Mouse (Mus musculus) lung, adult 2 months (tissue): ENCODE data around the gene Ccnt1. TPM values are rescaled to one million over a fixed set of nuclear protein-coding genes. Genes with fewer than 3 reads are reported as not detected.

Experiments
- DNase-seq: peaks from one replicate; pipeline ENCODE4 v3.0.0; 2022
- H3K4me1 ChIP-seq: fragments of 200-500 bp; 2 replicates; pipeline ENCODE4 v1.6.1; 2011; ENCODE audit warnings: low read length; ENCODE audit not compliant: control insufficient read depth, insufficient read depth
- H3K4me3 ChIP-seq: fragments of 200-500 bp; replicated peaks from 2 replicates; pipeline ENCODE3; 2011; ENCODE audit warnings: low read depth, mild to moderate bottlenecking, control low read depth, low read length; ENCODE audit errors: extremely low read depth
- CTCF ChIP-seq: fragments of 200-500 bp; IDR thresholded peaks from 2 replicates; pipeline ENCODE4 v1.5.1; 2011; ENCODE audit warnings: mild to moderate bottlenecking, low read length, control low read depth; ENCODE audit not compliant: insufficient read depth
- POLR2A ChIP-seq: fragments of 200-500 bp; IDR thresholded peaks from 2 replicates; pipeline ENCODE4 v1.6.1; 2011; ENCODE audit warnings: low read depth, mild to moderate bottlenecking, control low read depth, low read length, borderline replicate concordance; ENCODE audit errors: extremely low read depth
- WGBS: fragments of 180-500 bp; shearing (Covaris S2); methylation state at CpG from one replicate; pipeline ENCODE4 v1.1.7; 2018; 5-methylcytosine and 5-hydroxymethylcytosine counted together
- polyA plus RNA-seq: library from polyadenylated mRNA; depleted of rRNA; stranded (reverse); fragments of >200 nt; gene quantifications from 2 replicates; pipeline ENCODE4 v1.2.3, GENCODE M21; 2012; rRNA removed

The Ccnt1 gene
- 10.4 and 13.0 TPM in 2 replicates for polyA plus RNA-seq

GRCm38 (mm10) chr15:98570873-98571538 is at the start of gene Ccnt1, which contains the start of gene 4930415O20Rik:
Ccnt1 (minus strand) TSS chr15:98570923.
4930415O20Rik (plus strand) TSS chr15:98571004.
- peaks cover 5% of the 10 kb centered on the region for H3K4me1 ChIP-seq
- TF ChIP-seq CTCF (no peak), POLR2A (no peak)
- no peak for DNase-seq
- no peak within 1 kb of the TSS for H3K4me3 ChIP-seq
- 58% methylated on average over 10 of the region's 10 CpGs for WGBS

- TF ChIP-seq CTCF (peak; percentile 73), POLR2A (no peak)
- Histone ChIP-seq H3K4me1 (no peaks in the 10 kb centered on the region), H3K4me3 (no peak overlapping the region)
- under 1% methylated on average over 12 of the region's 12 CpGs for WGBS
- peak; percentile 87 for DNase-seq
These were observed 46.4 kb upstream of the Ccnt1 start for GRCm38 (mm10) chr15:98617176-98617537.

GRCm38 (mm10) chr15:98616362-98617175 is 45.8 kb upstream of the Ccnt1 start:
- no peak for TF ChIP-seq POLR2A
- Histone ChIP-seq H3K4me1 (no peaks in the 10 kb centered on the region), H3K4me3 (no peak overlapping the region)
- no peak for DNase-seq
- 47% methylated on average over 20 of the region's 20 CpGs for WGBS

- Histone ChIP-seq H3K4me3 (no peak overlapping the region), H3K4me1 (no peaks in the 10 kb centered on the region)
- no peak for DNase-seq
- TF ChIP-seq POLR2A (no peak), CTCF (no peak)
- 72% methylated on average over 6 of the region's 6 CpGs for WGBS
These were observed 45.0 kb upstream of the Ccnt1 start for GRCm38 (mm10) chr15:98615751-98616150.

GRCm38 (mm10) chr15:98614971-98615370 is 44.2 kb upstream of the Ccnt1 start:
- WGBS, result 74% methylated on average over 6 of the region's 6 CpGs
- H3K4me3 ChIP-seq, result no peak overlapping the region
- DNase-seq, result no peak
- no peak for TF ChIP-seq CTCF
- no peaks in the 10 kb centered on the region for H3K4me1 ChIP-seq

GRCm38 (mm10) chr15:98614551-98614950 is 43.8 kb upstream of the Ccnt1 start:
- no peak for TF ChIP-seq POLR2A
- TF ChIP-seq CTCF, result no peak
- no peak for DNase-seq
- Histone ChIP-seq H3K4me1 (no peaks in the 10 kb centered on the region), H3K4me3 (no peak overlapping the region)
- 61% methylated on average over 9 of the region's 9 CpGs for WGBS

GRCm38 (mm10) chr15:98612229-98612628 is 41.5 kb upstream of the Ccnt1 start:
- no peak for TF ChIP-seq CTCF
- TF ChIP-seq POLR2A, result no peak
- 96% methylated on average over 3 of the region's 3 CpGs for WGBS
- no peak overlapping the region for H3K4me3 ChIP-seq
- DNase-seq, result no peak
- H3K4me1 ChIP-seq, result peaks cover 4% of the 10 kb centered on the region; the same call in 1 of the 2 replicates

GRCm38 (mm10) chr15:98610131-98610633 is 39.5 kb upstream of the Ccnt1 start:
- no peak for DNase-seq
- TF ChIP-seq CTCF (no peak), POLR2A (no peak)
- 15% methylated on average over 12 of the region's 12 CpGs for WGBS
- Histone ChIP-seq H3K4me1 (peaks cover 6% of the 10 kb centered on the region; the same call in 1 of the 2 replicates), H3K4me3 (peak overlapping the region; percentile 63)

- Histone ChIP-seq H3K4me1 (peaks cover 6% of the 10 kb centered on the region; the same call in 1 of the 2 replicates), H3K4me3 (peak within 1 kb of the TSS; percentile 63)
- peak; percentile 75 for DNase-seq
- WGBS, result 2% methylated on average over 71 of the region's 75 CpGs
- TF ChIP-seq POLR2A, result peak; percentile 32; the same call in 1 of the 2 replicates
- no peak for TF ChIP-seq CTCF
These were observed 38.8 kb upstream of the Ccnt1 start, which contains the start of gene Adcy6 for GRCm38 (mm10) chr15:98609331-98610130. Adcy6 (minus strand) TSS chr15:98610076.
